Mouse (Mus musculus) heart, adult 11 months (tissue): ENCODE data around the gene Olfr731.

Source experiments
- DNase-seq: peaks from one replicate; pipeline ENCODE4 v3.0.0; 2022

Gene Olfr731

GRCm38 (mm10) chr14:50241766-50242165 lies at the start of gene Olfr731:
TSS of gene Olfr731 (minus strand) at chr14:50241866.
- DNase-seq: no peak

DNA sequence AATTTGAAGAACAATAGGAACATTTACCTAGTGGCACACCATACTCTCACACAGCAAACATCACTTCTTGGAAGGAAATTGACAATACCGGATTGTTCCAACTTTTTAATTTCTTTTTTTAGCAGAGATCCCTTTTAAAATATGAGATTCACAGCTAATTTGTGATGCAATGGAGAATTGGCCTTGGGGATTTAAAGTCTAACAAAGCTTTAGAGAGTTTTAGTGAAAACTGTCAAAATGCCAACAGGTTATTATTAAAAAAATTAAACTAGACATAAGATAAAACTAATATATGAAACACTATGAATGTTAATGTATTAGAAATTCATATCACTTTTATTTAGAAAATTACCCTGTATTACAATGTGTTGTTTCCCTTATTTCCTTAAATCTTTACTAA lies 42.4 kb upstream of the Olfr731 start, which contains the start of gene Olfr732:
Gene Olfr732 (minus strand): TSS at position 101 of the 400 bp plus-strand sequence.
- DNase-seq: no peak

DNA sequence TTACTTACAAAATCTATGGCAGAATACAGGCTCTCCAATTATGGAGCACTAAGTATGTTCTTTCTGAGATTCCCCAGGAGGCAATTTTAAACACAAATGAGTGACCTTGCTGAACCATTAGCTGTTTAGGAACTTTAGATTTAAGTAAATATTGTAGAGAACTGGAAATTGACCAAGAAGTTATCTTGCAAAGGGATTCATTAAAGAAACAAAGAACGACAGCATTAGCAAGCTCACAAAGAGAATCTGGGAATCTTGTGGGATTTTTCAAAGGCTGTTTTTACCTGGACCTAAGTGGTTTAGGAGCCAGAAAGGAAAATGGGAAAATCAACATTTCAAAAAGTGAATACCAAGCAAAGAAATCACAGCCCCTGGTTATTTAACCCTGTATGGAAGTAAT lies 53.6 kb downstream of the Olfr731 start, which contains the start of gene Olfr730:
Gene Olfr730 (minus strand): TSS at position 101 of the 400 bp plus-strand sequence.
- DNase-seq: no peak
